20 mouse cellular contexts compared by ENCODE assay signal in genomic region chr9:68402981-68403380, GRCm38 (mm10).
DNase-seq lines count a peak whose midpoint lies in the region; ATAC-seq and TF ChIP-seq lines count a peak whose summit lies in the region.
"Had no signal": no experiment of that assay in that cellular context is flagged by ENCODE, and none has a peak within 500 bp of the region (broad histone marks: within the 10 kb centered on the region; RNA-seq: fewer than 3 reads in every experiment).

No protein-coding gene starts in this region.

- no peak overlapping the region for H3K4me2 ChIP-seq in heart, postnatal 0 days (ENCODE audit: low read depth, low read length)
- H3K4me2 ChIP-seq: embryonic facial prominence, embryonic 12.5 days; forebrain, embryonic 15.5 days; heart, embryonic 13.5 days; hindbrain, embryonic 15.5 days had no signal

- no peak for ATAC-seq in heart, postnatal 0 days (ENCODE audit: insufficient read depth, low read depth)
- ATAC-seq: forebrain, embryonic 15.5 days had no signal

- no peaks in the 10 kb centered on the region for H3K27me3 ChIP-seq in heart, embryonic 10.5 days (ENCODE audit: insufficient read depth, poor library complexity, severe bottlenecking)
- H3K27me3 ChIP-seq in heart, postnatal 0 days (ENCODE audit: control insufficient read depth, insufficient read depth, low read length), result no peaks in the 10 kb centered on the region
- H3K27me3 ChIP-seq: embryonic facial prominence, embryonic 12.5 days; forebrain, embryonic 15.5 days; heart, embryonic 13.5 days; hindbrain, embryonic 15.5 days had no signal

- peak; percentile 80 for DNase-seq in heart, adult 8-10 months (ENCODE audit: low spot score)
- DNase-seq in heart, embryonic 10.5 days (ENCODE audit: low spot score), result no peak
- DNase-seq in adrenal gland, postnatal 14 days, result peak; percentile 69
- DNase-seq in heart, postnatal 0 days (ENCODE audit: low spot score), result peak; percentile 33
- no peak for DNase-seq in spleen, adult 12 weeks (ENCODE audit: low spot score)
- no peak for DNase-seq in embryo, embryonic 11 days
- DNase-seq: B cell, adult 2 months; cerebellum, adult 8-10 months; gastrocnemius, postnatal 25 days; kidney, adult 18-20 months; kidney, postnatal 36 days; liver; lung, adult 2 months; midbrain, embryonic 14.5 days; thymus, postnatal 4 days had no signal

- H3K9me3 ChIP-seq in heart, embryonic 10.5 days, result no peaks in the 10 kb centered on the region
- H3K9me3 ChIP-seq in heart, postnatal 0 days (replicated peaks; ENCODE audit: control insufficient read depth, low read length), result no peaks in the 10 kb centered on the region
- H3K9me3 ChIP-seq: embryonic facial prominence, embryonic 12.5 days; forebrain, embryonic 15.5 days; heart, embryonic 13.5 days; hindbrain, embryonic 15.5 days had no signal

- H3K4me3 ChIP-seq in heart, embryonic 10.5 days, result no peak overlapping the region
- H3K4me3 ChIP-seq in heart, postnatal 0 days (ENCODE audit: low read depth, low read length), result no peak overlapping the region
- H3K4me3 ChIP-seq: embryonic facial prominence, embryonic 12.5 days; forebrain, embryonic 15.5 days; heart, embryonic 13.5 days; hindbrain, embryonic 15.5 days had no signal

- no peak for TF ChIP-seq EP300 in heart, postnatal 0 days (IDR thresholded peaks at IDR 0.05; ENCODE audit: low read depth)

- peaks cover 3% of the 10 kb centered on the region; the same call in 1 of the 2 replicates for H3K4me1 ChIP-seq in heart, embryonic 10.5 days
- peaks cover 5% of the 10 kb centered on the region; the same call in 1 of the 2 replicates for H3K4me1 ChIP-seq in heart, postnatal 0 days (ENCODE audit: control insufficient read depth, insufficient read depth)
- H3K4me1 ChIP-seq: embryonic facial prominence, embryonic 12.5 days; hindbrain, embryonic 15.5 days had no signal

- no peak overlapping the region for H3K27ac ChIP-seq in heart, embryonic 10.5 days
- no peak overlapping the region for H3K27ac ChIP-seq in heart, postnatal 0 days (ENCODE audit: low read depth)
- H3K27ac ChIP-seq: embryonic facial prominence, embryonic 12.5 days; forebrain, embryonic 15.5 days; heart, embryonic 13.5 days; hindbrain, embryonic 15.5 days; liver, embryonic 14.5 days had no signal

- H3K9ac ChIP-seq in heart, postnatal 0 days (replicated peaks; ENCODE audit: low read depth, low read length), result no peak overlapping the region
- H3K9ac ChIP-seq: embryonic facial prominence, embryonic 12.5 days; forebrain, embryonic 15.5 days; heart, embryonic 13.5 days; hindbrain, embryonic 15.5 days; liver, embryonic 14.5 days had no signal

- 87% methylated on average over 3 of the region's 3 CpGs for WGBS in heart, embryonic 10.5 days
- 73% methylated on average over 3 of the region's 3 CpGs for WGBS in heart, postnatal 0 days

- H3K36me3 ChIP-seq in heart, embryonic 10.5 days, result no peaks in the 10 kb centered on the region
- no peaks in the 10 kb centered on the region for H3K36me3 ChIP-seq in heart, postnatal 0 days (replicated peaks; ENCODE audit: control insufficient read depth, insufficient read depth, low read length)
- H3K36me3 ChIP-seq: embryonic facial prominence, embryonic 12.5 days; forebrain, embryonic 15.5 days; heart, embryonic 13.5 days; hindbrain, embryonic 15.5 days had no signal

- TF ChIP-seq CTCF in heart, postnatal 0 days (IDR thresholded peaks at IDR 0.05; ENCODE audit: low read depth), result no peak

Comparison
In these comparisons a context has a peak if more than half of its experiments do, and no peak if none do; other contexts are left out.
1. DNase-seq: peak in heart, adult 8-10 months (single experiment), adrenal gland, postnatal 14 days (single experiment) and heart, postnatal 0 days (single experiment); none in heart, embryonic 10.5 days (single experiment), spleen, adult 12 weeks (single experiment) and embryo, embryonic 11 days (single experiment).